Mouse (Mus musculus) gastrocnemius, adult 8-10 months (tissue): ENCODE data around the gene Il1rap. TPM values are rescaled to one million over a fixed set of nuclear protein-coding genes. Genes with fewer than 3 reads are reported as not detected.

ENCODE experiments used
- DNase-seq, 2 experiments: peaks; one replicate each; pipeline ENCODE4 v3.0.0; 2022; ENCODE audit warnings: low spot score in 2 of 2
- total RNA-seq, 4 experiments: library from RNA; stranded (reverse); gene quantifications; 2 replicates each; pipeline ENCODE4 v1.2.4; 2022

Il1rap gene
- total RNA-seq, 4 experiments from 2014 or later: 0.75 to 1.7 (median 1.5) TPM

DNA sequence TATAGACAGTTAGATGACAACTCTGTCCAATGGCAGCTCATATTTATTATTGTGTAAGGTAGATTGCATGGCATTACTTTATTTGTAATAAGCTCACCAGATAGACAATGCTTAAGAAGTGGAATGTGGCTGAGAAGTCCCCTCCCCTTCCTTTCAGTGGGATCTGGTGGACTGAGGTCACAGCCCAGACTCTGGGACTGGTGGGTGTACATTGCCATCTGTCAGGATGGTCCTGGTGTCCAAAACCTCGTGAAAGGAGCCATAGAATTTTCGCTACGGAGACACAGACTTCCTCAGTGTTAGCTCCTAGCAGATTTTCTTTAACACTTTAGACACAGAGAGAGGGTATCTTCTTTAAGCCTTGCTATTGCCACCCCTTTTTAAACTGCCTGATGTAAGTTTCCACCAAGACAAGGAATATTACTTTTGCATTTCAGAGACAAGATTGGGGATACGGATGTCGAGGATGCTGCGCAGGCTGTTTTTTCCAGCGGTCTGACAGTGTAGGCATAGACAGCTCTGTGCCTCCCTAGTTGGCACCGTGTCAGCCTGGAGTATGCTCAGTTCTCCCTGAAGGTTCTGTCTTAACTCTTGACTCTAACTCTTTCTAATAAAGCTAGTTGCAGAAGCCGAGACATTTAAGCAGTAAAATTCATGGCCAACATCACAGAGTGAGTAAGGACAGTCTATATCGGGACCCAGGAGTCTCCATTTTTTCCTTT, 31.2 kb downstream of the Il1rap start:
- DNase-seq: no peak

DNA sequence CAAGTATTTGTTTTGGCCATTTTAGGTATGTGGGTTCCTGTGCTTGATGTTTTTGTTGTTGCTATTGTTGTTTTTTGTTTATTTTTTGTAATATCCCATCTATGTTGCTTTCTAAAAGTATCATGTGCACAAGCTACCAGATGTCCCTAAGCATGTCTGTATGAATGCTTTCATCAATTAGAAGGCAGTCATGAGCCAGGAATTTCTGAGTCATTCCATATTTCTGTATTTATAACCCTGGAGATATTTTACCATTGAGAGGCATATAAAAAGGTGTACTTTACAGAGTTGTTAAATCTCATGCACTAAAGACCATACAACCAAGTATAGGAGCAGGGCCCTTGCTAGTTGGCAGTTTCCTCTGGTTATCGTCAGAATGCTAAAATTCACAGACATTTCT, 41.6 kb downstream of the Il1rap start:
- DNase-seq: no peak

DNA sequence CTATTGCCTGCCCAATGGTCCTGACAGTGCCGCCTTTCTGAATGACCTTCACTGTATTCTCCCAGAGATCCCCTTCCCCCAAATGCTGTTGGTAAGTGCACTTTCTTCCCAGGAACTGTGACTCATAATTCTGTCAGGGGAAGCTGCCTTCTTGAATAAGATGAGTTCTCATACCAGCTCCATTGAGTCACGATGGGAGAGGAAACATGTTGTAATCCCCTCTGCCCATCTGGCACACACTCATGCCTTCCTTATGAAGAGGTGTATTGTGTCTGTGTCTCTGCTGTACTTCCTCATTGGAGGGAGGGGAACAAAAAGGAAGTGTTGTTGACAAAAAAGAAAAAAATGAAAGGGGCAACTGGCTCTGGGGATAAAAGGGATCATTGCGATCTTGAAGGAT, 44.6 kb downstream of the Il1rap start:
- no peak for DNase-seq

DNA sequence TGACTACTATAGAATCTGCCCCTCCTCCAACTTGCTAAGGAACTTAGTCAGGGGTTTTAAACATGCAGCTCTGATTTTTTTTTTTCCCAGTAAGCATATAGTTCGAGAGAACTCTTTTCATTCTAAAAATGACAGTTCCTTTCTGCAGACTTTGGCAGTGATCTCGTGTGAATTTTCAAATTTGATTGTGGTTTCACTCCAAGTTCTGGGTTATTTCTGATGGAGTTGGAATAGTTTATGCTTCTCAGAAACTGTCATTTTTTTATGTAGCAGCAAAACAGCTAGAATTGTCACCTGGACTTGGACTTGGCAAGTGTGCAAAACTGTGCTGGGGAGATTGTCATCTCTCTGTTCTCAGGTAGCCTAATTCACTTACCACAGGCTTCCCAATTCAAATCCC, 53.3 kb downstream of the Il1rap start:
- no peak for DNase-seq

DNA sequence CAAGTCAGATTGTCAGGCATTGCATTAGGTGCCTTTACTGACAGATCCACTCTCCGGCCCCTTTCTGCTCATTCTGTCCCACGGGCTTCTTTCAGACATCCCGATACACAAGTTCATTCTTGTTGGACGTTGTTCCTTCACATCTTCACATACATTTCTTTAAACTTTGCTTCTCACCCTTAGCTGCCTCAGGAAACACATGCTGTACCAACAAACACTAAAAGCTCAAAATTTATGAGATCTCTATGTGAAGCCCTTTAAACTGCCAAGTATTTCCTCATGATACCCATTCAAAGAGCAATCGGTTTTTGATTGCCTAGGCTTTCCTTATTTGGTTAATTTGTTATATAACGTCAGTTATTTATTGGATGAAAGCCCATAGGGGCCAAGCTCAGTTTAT, 61.6 kb downstream of the Il1rap start:
- no peak for DNase-seq

DNA sequence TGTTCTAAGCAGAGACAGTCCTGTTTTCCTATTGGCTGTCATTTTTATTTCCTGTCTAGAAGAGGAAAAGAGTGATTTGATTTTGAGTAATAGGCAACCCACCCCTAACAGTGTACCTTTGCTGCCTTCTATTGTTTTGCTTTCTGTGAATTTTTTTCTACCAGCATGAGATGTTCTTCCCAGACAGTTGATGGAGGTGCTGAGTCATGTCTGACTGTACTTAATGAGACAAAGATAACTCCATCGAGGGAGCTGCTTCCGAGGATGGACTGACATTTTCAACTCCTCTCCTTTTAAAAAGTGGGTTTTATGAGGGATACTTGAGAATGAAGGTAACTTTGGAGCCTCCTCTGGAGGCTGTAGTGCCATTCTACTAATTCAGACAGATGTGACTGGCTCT, 64.6 kb downstream of the Il1rap start:
- DNase-seq: no peak

DNA sequence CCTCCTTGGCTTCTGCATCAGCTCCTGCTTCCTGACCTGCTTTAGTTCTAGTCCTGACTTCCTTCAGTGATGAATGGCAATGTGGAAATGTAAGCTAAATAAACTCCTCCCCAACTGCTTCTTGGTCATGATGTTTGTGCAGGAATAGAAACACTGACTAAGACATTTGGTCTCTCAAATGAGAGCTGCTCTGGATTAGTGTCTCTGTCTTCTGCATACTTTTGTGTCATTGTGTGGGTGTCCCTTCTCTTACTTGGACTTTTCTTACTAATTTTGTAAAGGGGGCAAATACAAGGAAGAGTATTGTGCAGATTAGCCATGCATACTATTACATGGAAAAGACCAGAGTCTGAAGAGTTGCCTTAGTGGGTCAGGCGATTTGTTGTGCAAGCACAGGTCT, 65.5 kb downstream of the Il1rap start:
- no peak for DNase-seq

DNA sequence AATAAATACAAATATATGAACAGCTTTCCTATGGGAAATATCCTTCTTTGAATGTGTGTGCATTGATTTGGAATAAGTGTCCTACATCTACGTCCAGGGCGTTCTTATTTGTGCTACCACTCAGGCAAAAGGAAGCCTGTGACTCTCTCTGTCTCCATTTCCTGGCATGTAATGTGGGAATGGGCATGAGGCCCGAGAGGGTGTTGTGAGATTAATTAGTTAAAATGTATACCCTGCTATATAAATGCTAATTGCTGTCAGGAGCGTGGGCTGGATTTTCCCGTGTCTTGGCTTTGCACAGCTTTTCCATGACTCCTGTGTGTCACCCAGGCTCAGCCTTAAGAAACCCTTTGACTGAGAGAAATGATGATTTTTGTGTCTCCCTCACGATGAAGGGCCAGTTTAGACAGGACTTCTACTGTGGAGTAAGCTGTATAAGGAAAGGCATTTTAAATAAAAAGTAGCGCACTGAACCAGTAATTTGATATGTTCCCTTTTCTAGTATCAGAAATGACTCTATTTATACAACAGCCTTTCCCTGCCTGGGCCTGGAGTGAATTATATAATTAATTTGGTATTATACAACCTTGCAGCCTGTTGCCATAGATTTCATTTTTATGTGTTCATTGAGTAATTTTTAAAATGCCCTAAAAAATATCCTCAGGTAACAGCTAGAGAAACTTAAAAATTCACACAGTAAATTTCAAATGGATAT, 81.4 kb downstream of the Il1rap start:
- DNase-seq: no peak

DNA sequence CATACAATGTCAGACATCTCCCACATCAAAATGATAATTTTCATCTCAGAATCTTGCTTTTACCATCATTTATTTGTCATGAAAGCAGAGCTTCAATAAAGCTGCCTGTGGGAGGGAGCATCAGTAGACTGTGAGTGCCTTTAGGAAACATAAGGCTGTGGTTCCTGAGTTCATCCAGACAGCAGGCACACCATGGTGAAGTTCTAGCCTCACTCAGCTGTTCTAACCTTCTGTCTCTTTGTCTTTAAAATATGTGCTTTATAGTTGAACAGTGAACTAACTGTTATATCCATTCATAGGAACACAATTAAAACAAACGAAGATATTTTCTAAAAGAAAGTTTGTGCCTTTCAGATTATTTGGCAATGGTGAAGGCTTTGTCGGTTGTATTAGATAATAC, 84.9 kb downstream of the Il1rap start:
- DNase-seq: no peak

DNA sequence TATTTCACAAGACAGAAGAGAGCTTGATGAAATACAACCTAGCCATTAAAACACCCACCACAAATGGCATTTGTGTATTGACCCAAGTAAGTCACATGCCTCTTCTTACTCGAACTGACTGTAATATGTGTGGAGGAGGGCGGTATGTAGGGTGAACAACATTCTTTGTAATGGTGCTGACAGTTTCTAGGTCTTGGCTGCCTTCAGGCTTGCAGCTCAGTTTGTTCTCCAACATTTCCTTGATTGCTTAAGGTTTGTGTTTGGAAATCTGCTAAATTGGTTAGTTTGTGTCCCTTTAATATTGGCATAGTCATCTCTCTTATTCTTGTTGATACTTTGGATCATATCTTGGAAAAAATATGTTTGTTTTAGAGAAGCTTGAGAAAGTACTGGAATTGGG, 87.6 kb downstream of the Il1rap start:
- no peak for DNase-seq

DNA sequence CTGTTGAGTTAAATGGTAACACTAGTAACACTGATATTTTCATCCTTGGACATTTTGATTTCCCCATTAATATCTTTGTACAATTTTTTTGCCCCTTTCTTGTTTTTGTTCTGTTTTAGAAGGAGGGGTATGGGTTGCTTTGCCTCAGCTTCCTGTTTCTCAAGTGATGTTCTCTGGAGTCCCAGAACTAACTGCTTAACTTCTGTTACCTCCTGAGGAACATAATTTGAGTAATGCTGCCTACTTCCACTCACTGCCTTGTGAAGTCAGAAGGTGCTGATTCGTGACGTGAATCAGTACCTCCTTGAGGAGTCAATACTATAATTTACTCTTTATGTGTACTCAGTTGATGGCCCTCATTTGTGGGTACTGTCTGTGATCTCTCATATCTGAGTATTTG, 98.9 kb downstream of the Il1rap start:
- DNase-seq: no peak

DNA sequence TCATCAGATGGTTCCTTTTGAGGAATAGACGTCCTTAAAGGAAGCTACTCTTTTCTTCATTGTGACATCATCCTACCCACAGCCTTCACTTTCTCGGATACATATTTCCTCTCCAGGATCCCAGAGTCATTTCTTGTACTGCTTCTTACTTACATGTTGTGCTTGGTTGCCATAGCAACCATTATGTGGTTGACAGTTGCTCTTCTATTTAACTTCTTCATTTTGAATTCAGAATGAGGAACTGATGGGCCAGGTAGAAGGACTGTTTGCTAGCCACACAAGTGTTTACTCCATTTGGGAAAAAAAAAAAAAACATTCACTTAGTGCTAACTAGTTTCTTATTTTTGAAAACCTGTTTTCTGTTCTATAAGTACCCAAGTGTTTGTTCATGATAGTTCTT, 108.3 kb downstream of the Il1rap start:
- DNase-seq: no peak

DNA sequence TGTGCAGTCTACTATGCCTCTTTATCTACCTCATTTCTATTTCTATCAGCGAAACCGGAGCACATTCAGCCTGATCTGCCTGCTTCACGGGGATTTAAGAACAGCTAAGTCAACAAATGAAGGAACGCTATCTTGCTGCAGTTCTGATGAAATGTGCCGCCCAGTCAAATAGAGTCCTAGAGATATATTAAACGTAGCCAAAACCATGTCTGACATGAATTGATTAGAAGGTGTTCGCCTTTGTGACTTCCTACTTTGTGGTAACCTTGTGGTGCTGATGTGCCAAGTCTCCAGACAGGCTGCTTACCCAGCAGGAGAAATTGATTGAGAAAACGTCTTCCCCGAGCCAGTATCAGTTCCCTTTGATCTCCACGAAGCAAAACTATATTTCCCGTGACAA, 109.8 kb downstream of the Il1rap start:
- DNase-seq: no peak

DNA sequence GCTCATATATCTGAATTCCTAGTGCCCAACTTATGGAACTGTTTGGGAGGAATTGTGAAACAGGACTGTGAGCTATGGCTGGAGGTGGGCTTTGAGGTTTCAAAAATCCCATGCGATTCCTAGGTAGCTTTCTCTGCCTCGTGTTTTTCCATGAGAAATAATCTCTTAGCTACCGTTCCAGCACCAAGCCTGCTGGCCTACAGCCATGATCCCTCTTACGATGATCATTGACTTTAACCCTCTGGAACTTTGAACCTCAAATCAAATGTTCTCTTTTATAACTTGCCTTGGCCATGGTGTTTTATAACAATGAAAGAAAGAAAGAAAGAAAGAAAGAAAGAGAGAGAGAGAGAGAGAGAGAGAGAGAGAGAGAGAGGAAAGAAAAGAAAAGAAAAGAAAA, 116.6 kb downstream of the Il1rap start:
- DNase-seq: no peak

DNA sequence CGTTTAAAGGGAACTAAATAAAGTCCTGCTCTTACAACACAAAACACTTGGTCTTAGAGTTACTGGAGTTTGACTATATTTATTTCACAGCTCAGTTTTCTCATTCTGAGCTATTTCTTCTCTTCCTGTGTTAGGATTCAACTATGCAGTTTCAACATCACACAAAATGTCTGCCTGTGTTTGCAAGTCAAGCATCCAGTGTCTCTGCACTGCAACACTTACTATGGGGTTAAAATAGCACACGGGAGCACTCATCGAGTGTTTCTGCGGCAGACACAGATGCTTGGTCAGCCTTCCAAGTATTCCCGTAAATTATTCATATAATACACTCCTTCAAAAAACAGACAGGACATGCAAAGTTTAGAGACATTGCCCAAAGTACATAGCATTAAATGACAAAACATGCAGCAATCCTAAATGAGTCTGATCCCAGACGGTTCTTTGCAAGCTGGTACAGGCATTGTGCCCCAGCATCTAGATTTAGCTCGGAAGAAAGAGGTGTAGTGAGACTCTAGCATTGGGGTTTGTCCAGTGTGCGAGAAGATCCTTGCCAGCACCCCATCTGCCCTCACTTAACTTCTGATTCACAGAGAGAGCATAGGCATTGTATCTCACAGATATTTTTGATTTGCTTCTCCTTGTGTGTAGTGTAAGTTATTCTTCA, 119.1 kb downstream of the Il1rap start:
- DNase-seq: no peak

DNA sequence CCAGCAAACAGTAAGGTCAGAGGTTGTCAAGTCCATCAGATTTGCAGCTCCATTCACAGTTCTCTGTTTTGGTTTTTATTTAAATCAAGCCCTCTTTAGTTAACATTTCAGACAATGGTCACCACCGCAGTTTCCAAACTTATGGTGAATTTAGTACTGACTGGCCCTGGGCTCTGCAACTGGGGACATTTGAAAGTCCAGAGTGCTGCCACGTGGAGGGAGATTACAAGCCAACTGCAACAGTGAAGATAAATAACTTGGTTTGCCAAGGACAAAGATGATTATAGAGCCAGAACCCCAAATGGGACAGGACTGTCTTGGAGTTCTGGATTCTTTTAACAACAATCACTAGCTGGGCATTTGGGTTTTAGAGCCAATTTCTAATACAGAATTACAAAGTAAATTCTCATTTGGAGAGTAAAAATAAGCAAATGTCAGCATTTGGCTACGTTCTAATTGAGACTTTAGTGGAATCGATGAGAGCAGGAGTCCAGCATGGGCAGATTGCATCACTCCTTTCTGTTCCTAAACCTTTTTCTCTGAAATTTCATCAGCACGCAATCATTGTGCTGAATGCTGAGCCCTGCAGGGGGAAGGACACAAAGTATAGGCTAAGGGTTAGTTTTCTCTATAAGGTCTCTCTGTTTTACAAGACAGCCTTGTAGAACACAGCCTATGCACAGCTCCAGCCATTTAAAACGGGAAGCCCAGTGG, 124.3 kb downstream of the Il1rap start:
- no peak for DNase-seq

DNA sequence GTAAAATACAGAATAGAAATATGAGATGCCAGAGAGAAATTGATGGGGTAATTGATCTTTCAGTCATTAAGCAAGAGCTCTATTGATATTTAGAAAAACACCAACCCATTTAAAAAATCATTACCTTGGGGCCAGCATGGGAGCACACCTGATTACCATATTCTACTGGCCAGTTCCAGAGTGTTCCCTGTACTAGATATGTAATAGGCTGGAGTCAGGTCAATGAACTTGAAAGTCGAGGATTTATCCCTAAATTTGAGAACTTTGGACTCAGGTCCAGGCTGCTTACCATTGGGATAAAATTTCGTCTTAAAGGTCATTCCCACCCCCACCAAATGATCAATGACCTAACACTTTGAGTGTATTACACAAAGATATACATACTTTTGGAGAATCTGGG, 125.0 kb downstream of the Il1rap start:
- DNase-seq: no peak

DNA sequence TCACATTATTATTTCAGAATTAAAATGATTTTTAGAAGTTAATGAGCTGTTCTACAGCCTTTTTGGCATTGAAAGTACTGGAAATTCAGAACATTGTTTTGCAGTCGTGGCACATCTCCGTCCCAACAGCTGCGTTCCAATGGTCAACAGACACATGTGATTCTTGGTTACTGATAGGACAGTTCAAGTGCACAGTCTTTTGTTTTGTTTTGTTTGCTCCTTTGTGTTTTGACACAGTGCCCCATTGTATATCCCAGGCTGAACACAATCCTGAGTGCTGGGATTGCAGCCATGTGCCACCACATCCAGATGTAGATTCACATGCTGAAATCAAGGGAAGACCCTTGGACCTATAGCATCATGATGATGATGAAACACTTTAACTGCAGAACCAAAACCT, 129.4 kb downstream of the Il1rap start:
- DNase-seq: no peak

DNA sequence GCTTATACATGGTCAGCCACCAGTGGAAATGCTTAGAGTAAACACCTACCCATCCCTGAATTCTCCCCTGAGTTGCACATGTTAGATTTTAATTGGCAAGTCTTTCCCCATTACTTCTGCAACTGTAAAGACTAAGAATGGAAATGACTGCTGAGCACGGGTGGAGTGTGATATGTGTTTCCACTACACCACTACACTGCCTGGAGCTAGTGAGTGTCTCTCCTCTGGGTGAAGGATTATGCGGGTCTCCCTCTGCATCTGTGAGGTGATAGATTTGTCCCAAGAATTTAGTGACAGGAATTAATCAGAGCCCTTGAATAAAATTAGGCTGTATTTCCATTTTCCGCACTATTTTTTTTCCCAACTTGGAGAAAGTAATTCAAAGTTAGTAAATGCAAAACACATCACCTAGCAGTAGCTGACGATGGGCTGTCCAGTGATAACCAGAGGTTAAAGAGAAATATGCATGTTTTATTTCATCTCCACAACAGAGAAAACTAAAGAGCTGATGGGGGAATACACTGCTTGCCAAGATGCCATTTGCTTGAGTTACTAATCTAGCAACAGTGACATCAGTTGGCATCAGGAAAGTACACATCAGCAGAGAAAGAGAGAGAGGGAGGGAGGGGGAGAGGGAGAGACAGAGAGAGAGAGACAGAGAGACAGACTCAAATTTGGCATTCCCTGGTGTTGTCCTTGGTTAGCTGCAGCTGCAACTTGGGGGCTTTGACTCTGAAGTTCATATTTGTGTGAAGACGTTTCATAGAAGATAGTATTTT, 132.2 kb downstream of the Il1rap start:
- DNase-seq: no peak

DNA sequence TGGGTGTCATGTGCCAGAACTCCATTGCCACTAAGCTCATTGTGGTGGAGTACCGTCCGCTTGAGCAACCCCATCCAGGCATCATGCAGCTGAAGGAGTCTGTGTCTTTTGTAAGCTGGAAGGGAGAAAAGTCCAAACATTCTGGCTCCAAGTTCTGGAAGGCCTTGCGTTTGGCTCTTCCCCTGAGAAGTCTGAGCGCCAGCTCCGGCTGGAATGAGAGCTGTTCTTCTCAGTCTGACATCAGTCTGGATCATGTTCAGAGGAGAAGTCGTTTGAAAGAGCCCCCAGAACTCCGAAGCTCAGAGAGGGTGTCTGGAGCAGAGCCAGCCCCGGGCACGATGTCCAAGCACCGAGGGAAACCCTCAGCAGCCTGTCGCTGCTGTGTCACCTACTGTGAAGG, 141.0 kb downstream of the Il1rap start:
- DNase-seq: peak; percentile 3 to 8
